Mouse (Mus musculus): ENCODE results near the gene Galk2.
A peak's percentile ranks its signal among the peaks of the same experiment; 100 is the strongest.

Gene Galk2

GRCm38 (mm10) chr2:125900797-125901410 is 42.0 kb downstream of the Galk2 start:
- DNase-seq (ENCODE audit: low read depth, low spot score): no peak

DNA sequence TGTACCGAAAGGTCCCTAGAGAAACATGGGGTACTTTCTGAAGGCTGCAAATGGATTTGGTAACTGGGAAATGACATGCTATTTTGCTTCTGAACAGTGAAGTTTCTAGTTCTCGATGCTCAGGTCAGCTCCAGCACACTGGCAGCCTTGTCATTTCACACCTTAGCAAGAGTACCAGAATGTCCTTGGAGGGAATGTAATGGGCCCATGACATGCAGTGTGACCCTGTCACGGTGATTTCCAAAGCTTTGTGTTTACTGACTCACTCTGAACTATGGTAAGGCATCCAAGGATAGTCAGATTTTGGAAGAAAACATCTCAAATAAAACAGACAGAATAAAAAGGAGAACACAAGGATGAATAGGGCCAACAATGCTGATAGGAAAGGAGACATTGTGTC is 42.5 kb downstream of the Galk2 start:
- no peak for DNase-seq (ENCODE audit: low read depth, low spot score)

- DNase-seq (ENCODE audit: low read depth, low spot score): no peak
Measured at GRCm38 (mm10) chr2:125906407-125907066, 47.6 kb downstream of the Galk2 start.

- no peak for DNase-seq (ENCODE audit: low read depth, low spot score)
Measured at GRCm38 (mm10) chr2:125907580-125908255, 48.8 kb downstream of the Galk2 start.

- DNase-seq (ENCODE audit: low read depth, low spot score): no peak
Measured at GRCm38 (mm10) chr2:125914167-125914566, 55.3 kb downstream of the Galk2 start.

DNA sequence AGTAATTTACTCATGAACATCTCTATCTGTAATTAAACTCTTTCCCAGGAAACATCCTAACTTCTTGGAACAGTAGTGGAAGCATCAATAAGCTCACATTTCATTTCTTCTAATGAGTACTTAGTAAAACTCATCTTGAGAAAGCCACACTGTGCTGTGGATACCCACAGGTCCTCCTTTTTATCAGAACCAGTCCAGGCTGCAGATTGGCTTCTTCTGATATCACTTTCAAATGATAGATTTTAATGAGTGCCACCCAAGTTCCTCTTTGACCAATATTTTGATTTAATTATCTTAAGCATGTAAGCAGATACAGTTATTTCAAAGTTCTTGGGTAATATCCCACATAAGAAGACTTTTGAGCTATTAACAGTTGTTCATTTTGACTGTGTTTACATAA is 55.8 kb downstream of the Galk2 start:
- DNase-seq (ENCODE audit: low read depth, low spot score): no peak

GRCm38 (mm10) chr2:125916652-125917296 is 57.9 kb downstream of the Galk2 start:
- no peak for DNase-seq (ENCODE audit: low read depth, low spot score)

DNA sequence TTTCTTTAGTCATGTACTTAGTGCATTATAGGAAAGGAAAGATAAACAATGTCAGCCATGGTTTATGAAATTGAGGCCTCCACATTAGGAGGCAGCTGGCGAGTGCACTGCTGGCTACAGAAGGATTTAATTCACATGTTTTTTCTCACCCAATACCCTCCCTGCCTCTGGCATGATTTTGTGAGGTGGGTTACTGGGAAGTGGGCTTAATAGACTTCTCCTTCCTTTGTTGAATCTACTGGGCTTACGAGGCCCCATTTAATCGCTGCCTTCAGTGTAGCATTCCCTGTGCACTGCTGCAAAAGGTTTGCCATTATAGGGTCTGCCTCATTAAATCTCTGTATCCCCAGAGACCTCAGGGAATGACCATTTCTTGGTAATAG is 58.4 kb downstream of the Galk2 start:
- no peak for DNase-seq (ENCODE audit: low read depth, low spot score)

- no peak for DNase-seq (ENCODE audit: low read depth, low spot score)
Measured at GRCm38 (mm10) chr2:125921273-125921672, 62.4 kb downstream of the Galk2 start.

DNA sequence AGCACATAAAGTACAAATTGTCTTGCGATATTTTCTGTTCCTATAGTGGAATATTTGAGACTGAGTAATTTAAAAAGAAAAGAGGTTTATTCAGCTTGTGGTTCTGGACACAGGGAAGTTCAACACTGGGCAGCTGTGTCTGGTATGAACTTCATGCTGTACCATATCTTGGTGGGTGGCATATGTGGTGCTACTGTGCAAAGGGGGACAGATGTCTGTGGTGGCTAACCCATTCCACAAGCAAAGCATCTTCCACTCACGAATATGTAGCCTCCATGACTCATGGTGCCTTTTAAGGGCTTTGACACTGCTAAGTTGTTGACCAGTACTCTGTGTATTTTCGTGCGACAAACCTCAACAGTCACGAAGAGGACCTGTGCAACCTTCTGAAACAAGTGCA is 63.2 kb downstream of the Galk2 start:
- no peak for DNase-seq (ENCODE audit: low read depth, low spot score)

- no peak for DNase-seq (ENCODE audit: low read depth, low spot score)
Measured at GRCm38 (mm10) chr2:125922877-125923276, 64.0 kb downstream of the Galk2 start.

DNA sequence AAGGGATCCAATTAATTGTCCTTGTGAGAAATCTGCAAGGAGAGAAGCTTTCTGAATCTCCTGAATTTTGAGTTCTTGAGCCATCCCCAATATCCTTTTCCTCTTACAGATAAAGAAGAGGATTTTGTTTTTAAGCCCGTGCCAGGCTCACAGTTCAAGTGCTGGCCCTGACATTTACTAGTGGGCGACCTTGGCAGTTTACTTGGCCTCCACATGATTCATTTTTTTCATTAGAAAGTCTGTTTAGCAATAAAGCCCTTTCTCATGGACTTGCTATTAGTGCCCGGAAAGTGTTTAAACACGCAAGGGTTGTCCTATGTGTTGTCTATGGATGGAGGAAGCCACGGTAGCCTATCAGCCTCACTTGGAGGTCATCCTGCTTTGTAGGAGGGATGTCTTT is 64.4 kb downstream of the Galk2 start:
- no peak for DNase-seq (ENCODE audit: low read depth, low spot score)

DNA sequence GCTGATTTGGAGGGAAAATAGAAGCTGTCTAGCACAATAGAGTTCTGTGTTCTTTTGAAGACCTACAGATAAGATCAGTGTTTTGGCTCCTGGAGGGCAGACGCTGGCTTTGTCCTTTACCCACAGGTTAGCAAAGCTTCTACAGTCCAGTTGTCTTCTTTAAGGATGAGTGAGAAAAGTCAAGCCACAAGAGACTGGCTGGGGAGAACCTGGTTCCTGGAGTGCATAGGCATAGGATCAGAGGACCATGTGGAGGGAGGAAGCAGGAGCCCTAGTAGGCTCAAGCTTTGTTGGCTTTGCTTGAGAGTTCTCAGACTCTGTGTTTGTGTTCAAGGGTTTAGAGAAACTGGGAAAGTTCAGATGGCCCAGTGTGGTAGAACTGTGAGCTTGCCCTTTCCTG is 65.6 kb downstream of the Galk2 start:
- DNase-seq (ENCODE audit: low read depth, low spot score): no peak

DNA sequence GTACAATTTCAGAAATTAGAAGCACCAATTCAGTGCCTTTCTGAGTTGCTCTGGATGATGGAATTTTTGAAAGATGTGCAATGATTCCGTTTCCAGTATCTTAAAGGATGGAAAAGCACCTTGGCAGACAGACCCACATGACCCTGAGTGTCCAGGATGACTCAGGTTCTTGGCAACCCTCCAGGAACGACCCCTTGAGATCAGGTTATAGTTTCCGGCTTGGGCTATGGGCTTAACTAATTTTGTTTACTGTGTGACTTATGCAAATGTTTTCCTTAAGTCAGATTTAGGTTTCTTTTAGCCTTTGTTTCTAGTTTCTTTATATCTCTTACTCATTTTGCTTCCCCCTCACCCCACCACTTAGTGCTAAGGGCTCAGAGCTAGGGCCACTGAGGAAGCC is 66.2 kb downstream of the Galk2 start:
- DNase-seq (ENCODE audit: low read depth, low spot score): no peak

- DNase-seq (ENCODE audit: low read depth, low spot score): no peak
Measured at GRCm38 (mm10) chr2:125929396-125929795, 70.5 kb downstream of the Galk2 start.

- no peak for DNase-seq (ENCODE audit: low read depth, low spot score)
Measured at GRCm38 (mm10) chr2:125929872-125930271, 71.0 kb downstream of the Galk2 start.

- DNase-seq (ENCODE audit: low read depth, low spot score): peak; percentile 6
Measured at GRCm38 (mm10) chr2:125931193-125931592, 72.3 kb downstream of the Galk2 start.

- no peak for DNase-seq (ENCODE audit: low read depth, low spot score)
Measured at GRCm38 (mm10) chr2:125932734-125933133, 73.8 kb downstream of the Galk2 start.

- no peak for DNase-seq (ENCODE audit: low read depth, low spot score)
Measured at GRCm38 (mm10) chr2:125933977-125934376, 75.1 kb downstream of the Galk2 start.

GRCm38 (mm10) chr2:125936396-125936795 is 77.5 kb downstream of the Galk2 start:
- peak; percentile 64 for DNase-seq (ENCODE audit: low read depth, low spot score)

DNA sequence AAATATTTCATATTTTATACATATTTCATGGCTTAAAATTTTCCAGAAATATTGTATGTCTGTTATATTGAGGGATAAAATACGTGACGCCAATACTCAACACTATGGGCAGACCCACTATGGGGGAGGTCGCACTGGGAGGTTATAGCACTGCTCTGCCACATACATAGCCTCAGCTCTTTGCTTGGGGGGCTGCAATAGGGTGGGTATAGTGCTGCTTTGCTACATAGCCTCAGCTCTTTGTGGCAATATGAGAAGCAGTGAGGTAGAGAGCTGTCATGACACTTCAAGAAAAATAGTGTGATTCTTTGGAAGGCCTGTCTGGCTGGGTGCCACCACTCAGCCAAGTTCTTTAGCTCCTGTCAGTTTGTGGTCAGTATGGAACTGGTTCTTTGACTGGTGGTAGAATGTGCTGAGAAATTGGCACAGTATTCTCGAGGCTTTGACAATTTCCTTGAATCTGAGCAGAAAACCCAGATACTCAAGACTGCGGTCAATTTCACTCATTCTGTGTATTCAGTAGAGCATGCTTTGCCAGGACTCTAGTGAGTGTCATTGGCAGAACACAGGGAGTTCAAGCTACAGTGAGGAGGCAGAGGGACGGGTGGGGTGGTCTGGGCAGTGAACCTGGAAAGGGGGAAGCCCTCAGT is 80.2 kb downstream of the Galk2 start:
- DNase-seq (ENCODE audit: low read depth, low spot score): no peak

All from ZHBTc4 (cell line).